22 mouse cellular contexts compared by ENCODE assay signal in the genomic region with DNA sequence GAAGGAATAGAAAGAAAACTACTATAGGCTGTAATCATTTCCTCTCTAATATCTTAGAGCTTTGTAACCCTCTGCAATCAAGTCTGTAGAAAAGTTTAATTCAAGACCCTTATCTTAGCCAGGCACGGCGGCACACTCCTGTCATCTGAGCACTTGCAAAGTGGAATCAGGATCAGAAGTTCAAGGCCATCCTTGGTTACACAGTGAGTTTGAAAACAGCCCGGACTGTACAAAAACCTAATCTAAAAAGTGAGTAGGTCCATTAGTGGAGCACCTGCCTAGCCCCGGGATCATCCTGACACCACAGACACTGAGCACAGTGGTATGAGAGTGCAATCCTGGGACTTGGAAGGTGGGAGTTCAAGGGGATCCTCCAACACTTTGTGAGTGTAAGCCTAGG.
"Had no signal": no experiment of that assay in that cellular context is flagged by ENCODE, and none has a peak within 500 bp of the region (broad histone marks: within the 10 kb centered on the region; RNA-seq: fewer than 3 reads in every experiment).

No protein-coding gene starts in this region.

- H3K4me1 ChIP-seq: midbrain, embryonic 12.5 days; neural tube, embryonic 13.5 days; neural tube, embryonic 15.5 days; stomach, embryonic 15.5 days had no signal

- H3K9me3 ChIP-seq: lung, embryonic 15.5 days; megakaryocyte, embryonic 14.5 days; midbrain, embryonic 10.5 days; midbrain, embryonic 12.5 days; neural tube, embryonic 13.5 days; neural tube, embryonic 15.5 days; stomach, embryonic 15.5 days had no signal

- H3K27ac ChIP-seq: lung, embryonic 15.5 days; macrophage; midbrain, embryonic 10.5 days; midbrain, embryonic 12.5 days; neural tube, embryonic 13.5 days; neural tube, embryonic 15.5 days; stomach, embryonic 15.5 days; stomach, postnatal 0 days had no signal

- H3K36me3 ChIP-seq: lung, embryonic 15.5 days; midbrain, embryonic 10.5 days; midbrain, embryonic 12.5 days; neural tube, embryonic 13.5 days; neural tube, embryonic 15.5 days; stomach, embryonic 15.5 days had no signal

- ATAC-seq: liver, postnatal 0 days; lung, postnatal 0 days; midbrain, embryonic 16.5 days had no signal

- H3K4me2 ChIP-seq: lung, embryonic 15.5 days; midbrain, embryonic 12.5 days; neural tube, embryonic 13.5 days; neural tube, embryonic 15.5 days; stomach, embryonic 15.5 days had no signal

- H3K27me3 ChIP-seq: lung, embryonic 15.5 days; megakaryocyte, embryonic 14.5 days; midbrain, embryonic 12.5 days; neural tube, embryonic 13.5 days; neural tube, embryonic 15.5 days; stomach, embryonic 15.5 days had no signal

- DNase-seq: liver, postnatal 0 days; lung, adult 2 months; lung, postnatal 14 days; lung, postnatal 36 days; midbrain, embryonic 14.5 days; retina, postnatal 1 day; right cerebral cortex, adult 18-20 months; thymus, adult 2 months; thymus, postnatal 25 days; thymus, postnatal 4 days had no signal

- H3K4me3 ChIP-seq: lung, embryonic 15.5 days; megakaryocyte, embryonic 14.5 days; midbrain, embryonic 10.5 days; midbrain, embryonic 12.5 days; myocyte; neural tube, embryonic 13.5 days; neural tube, embryonic 15.5 days; stomach, embryonic 15.5 days had no signal

- H3K9ac ChIP-seq: liver, postnatal 0 days; lung, embryonic 15.5 days; midbrain, embryonic 12.5 days; neural tube, embryonic 13.5 days; neural tube, embryonic 15.5 days; stomach, embryonic 15.5 days had no signal
